Mouse (Mus musculus) forebrain, embryonic 11.5 days (tissue): ENCODE results near the gene Crygc. TPM values are rescaled to one million over a fixed set of nuclear protein-coding genes. Genes with fewer than 3 reads are reported as not detected.

Source experiments
- ATAC-seq: fragments of 200-750 bp; cut with Nextera tagmentation; replicated peaks from 2 replicates; pipeline ENCODE4 v1.8.0; 2017; ENCODE audit warnings: moderate TSS enrichment; ENCODE audit not compliant: low FRiP score
- DNase-seq: peaks from one replicate; pipeline ENCODE4 v3.0.0-alpha.2; 2017; ENCODE audit warnings: low spot score
- H3K27ac ChIP-seq: fragments of 300-500 bp; sonication (generic); 2 replicates; pipeline ENCODE4 v1.5.1; 2014; ENCODE audit warnings: low read depth, low read length
- H3K27me3 ChIP-seq: fragments of 300-500 bp; sonication (generic); 2 replicates; pipeline ENCODE4 v1.6.1; 2014; ENCODE audit warnings: mild to moderate bottlenecking, low read length, mixed read lengths; ENCODE audit not compliant: control insufficient read depth, insufficient read depth
- H3K36me3 ChIP-seq: fragments of 300-500 bp; sonication (generic); 2 replicates; pipeline ENCODE4 v1.6.1; 2014; ENCODE audit warnings: mild to moderate bottlenecking, low read length, moderate library complexity, mixed read lengths; ENCODE audit not compliant: control insufficient read depth, insufficient read depth
- H3K4me1 ChIP-seq: fragments of 300-500 bp; sonication (generic); replicated peaks from 2 replicates; pipeline ENCODE4 v1.6.1; 2014; ENCODE audit warnings: low read length, mixed read lengths; ENCODE audit not compliant: control insufficient read depth, insufficient read depth
- H3K4me2 ChIP-seq: fragments of 300-500 bp; sonication (generic); 2 replicates; pipeline ENCODE4 v1.6.1; 2014; ENCODE audit warnings: low read depth, mild to moderate bottlenecking, low read length, moderate library complexity, mixed read lengths; ENCODE audit not compliant: severe bottlenecking
- H3K4me3 ChIP-seq: fragments of 300-500 bp; sonication (generic); 2 replicates; pipeline ENCODE4 v1.5.1; 2014; ENCODE audit warnings: low read depth, low read length
- H3K9ac ChIP-seq: fragments of 300-500 bp; sonication (generic); 2 replicates; pipeline ENCODE4 v1.6.1; 2014; ENCODE audit warnings: low read length
- H3K9me3 ChIP-seq: fragments of 300-500 bp; sonication (generic); 2 replicates; pipeline ENCODE4 v1.6.1; 2016; ENCODE audit warnings: low read length, mixed read lengths; ENCODE audit not compliant: control insufficient read depth
- WGBS: fragments of 180-500 bp; shearing (Covaris S2); extraction: QIAGEN DNeasy Blood & Tissue Kit; methylation state at CpG from one replicate; pipeline ENCODE4 v1.1.7; 2014; 5-methylcytosine and 5-hydroxymethylcytosine counted together
- polyA plus RNA-seq: library from polyadenylated mRNA; unstranded; fragments of >200 nt; fragmentation: Nextera tagmentation; extraction: Ambion mirVana; gene quantifications from 2 replicates; pipeline ENCODE4 v1.2.1, GENCODE M21; 2014

Crygc gene
- polyA plus RNA-seq, 1 experiment from 2014 or later, result 0.61 TPM

DNA sequence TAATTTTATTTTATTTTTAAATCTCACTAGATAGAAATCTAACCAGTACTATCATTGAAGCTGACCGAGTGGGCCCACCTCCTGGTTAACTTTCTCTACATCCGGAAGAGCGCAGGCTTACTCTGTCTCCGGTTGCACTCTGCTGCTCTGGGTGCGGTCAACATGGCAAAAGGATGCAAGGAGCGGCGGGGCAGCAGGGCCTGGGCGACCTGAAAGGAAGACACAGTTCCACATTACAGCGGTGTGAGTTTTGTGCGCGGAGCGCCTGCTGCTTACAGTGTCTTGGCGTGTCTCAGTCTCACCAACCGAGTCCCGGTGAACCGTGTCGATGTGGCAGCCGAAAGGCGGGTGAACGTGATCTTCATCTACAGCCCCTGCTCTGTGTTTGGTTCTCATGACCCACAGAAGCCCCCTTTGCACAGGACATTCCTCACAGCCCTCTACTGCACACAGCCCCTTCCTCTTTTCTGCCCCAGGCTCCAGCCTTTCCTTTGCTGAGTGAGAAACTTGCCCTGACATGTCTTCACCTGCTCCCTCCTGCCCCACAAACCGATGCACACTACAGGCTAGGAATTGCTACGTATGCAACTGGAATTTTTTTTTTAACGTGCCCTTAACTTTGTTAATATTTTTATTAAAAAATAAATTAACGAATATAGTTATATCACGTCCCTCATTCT lies 36.4 kb upstream of the Crygc start:
- no peaks in the 10 kb centered on the region for H3K27me3 ChIP-seq
- 79% methylated on average over 25 of the region's 25 CpGs for WGBS
- ATAC-seq, result no peak
- no peak overlapping the region for H3K4me2 ChIP-seq
- no peak overlapping the region for H3K4me3 ChIP-seq
- no peak for DNase-seq
- H3K27ac ChIP-seq, result no peak overlapping the region
- no peaks in the 10 kb centered on the region for H3K4me1 ChIP-seq
- H3K36me3 ChIP-seq, result no peaks in the 10 kb centered on the region
- H3K9me3 ChIP-seq, result no peaks in the 10 kb centered on the region
- no peak overlapping the region for H3K9ac ChIP-seq

DNA sequence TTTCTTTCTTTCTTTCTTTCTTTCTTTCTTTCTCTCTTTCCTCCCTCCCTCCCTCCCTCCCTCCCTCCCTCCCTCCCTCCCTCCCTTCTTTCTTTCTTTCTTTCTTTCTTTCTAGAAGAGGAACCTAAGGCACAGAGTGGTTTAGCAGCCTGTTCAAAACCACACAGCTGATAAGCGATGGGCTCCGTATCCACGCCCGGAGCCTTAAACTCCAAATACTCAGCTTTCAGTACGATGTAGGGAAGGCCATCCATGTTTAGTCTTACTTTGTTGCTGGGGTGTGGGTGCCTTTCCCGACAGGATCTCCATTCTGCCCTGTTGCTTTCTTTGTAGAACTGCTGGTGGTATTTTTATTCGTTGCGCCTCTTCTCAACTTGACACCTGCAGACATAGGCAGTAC lies 35.7 kb upstream of the Crygc start:
- no peak overlapping the region for H3K4me3 ChIP-seq
- 91% methylated on average over 8 of the region's 8 CpGs for WGBS
- no peaks in the 10 kb centered on the region for H3K27me3 ChIP-seq
- H3K9me3 ChIP-seq, result no peaks in the 10 kb centered on the region
- DNase-seq (no peak), ATAC-seq (no peak)
- no peak overlapping the region for H3K27ac ChIP-seq
- H3K4me1 ChIP-seq, result no peaks in the 10 kb centered on the region
- no peaks in the 10 kb centered on the region for H3K36me3 ChIP-seq
- H3K9ac ChIP-seq, result no peak overlapping the region
- no peak overlapping the region for H3K4me2 ChIP-seq

DNA sequence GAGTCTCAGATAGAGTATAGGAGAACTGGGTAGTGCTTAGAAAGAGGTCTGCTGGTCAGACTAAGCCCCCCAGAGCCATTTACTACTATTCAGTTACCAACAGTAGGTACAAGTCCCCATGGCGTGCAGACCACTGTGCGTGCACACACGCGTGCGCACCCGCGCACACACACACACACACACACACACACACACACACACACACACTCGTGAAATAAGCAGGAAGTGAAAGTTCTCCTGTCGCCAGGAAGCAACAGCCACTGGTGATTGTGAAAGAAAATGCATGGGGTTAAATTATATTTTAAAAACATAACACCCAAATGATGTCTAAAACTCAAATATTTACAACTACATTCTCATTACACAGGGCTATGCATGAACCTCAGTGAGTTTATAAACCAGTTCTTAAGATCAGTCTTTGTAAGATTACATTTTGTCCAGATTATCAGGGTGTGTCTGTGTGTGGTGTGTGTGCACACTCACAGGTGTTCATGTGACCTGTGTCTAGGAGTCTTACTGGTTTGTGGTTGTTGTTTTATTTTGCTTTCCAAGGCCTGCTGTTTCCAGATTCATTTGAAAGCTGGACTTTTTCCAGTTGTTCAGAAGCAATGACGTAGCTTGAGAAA lies 34.3 kb upstream of the Crygc start:
- Histone ChIP-seq H3K27ac (no peak overlapping the region), H3K27me3 (no peaks in the 10 kb centered on the region), H3K4me2 (no peak overlapping the region), H3K9ac (no peak overlapping the region), H3K4me1 (no peaks in the 10 kb centered on the region), H3K4me3 (no peak overlapping the region), H3K9me3 (no peaks in the 10 kb centered on the region), H3K36me3 (no peaks in the 10 kb centered on the region)
- no peak for ATAC-seq
- no peak for DNase-seq
- 91% methylated on average over 10 of the region's 10 CpGs for WGBS

DNA sequence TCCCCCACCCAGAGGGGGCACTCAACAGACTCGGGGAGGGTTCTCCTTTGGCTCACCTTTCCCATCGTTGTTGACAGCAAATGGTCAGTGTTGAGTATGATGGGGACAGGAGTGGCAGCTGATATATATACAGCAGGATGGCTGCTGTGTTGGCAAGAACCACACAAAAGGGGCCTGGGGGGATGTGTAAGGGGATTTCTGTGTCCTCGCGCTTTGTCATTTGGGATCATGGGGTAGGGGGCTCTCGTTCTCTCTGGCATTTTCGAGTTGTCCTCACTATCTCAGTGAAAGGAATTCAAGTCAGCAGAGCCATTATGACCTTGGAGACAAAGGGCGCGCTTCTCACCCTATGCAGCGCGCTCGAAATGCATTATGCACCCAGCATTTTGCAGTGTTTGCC lies 29.8 kb upstream of the Crygc start, which contains the start of gene Cryga:
Gene Cryga (minus strand): TSS at position 101 of the 400 bp plus-strand sequence.
- Histone ChIP-seq H3K27ac (no peak within 1 kb of the TSS), H3K4me3 (no peak within 1 kb of the TSS), H3K9ac (no peak within 1 kb of the TSS), H3K36me3 (no peaks in the 10 kb centered on the region), H3K9me3 (no peaks in the 10 kb centered on the region), H3K4me1 (no peaks in the 10 kb centered on the region), H3K27me3 (no peaks in the 10 kb centered on the region), H3K4me2 (no peak within 1 kb of the TSS)
- WGBS, result 87% methylated on average over 11 of the region's 11 CpGs
- DNase-seq, result no peak
- ATAC-seq, result no peak

DNA sequence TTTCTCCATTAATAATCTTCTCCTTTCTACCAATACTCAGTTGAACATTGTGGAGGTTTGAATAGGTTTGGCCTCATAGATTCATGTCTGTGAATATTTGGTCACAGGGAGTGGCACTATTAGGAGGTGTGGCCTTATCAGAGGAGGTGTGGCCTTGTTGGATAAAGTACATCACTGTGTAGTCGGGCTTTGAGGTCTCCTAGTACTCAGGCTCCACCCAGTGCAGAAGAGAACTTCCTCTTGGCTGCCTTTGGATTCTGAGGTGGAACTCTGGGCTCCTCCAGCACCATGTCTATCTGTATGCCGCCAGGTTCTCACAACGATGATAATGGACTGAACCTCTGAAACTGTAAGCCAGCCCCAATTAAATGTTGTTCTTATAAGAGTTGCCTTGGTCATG lies 23.5 kb upstream of the Crygc start:
- DNase-seq, result no peak
- H3K9ac ChIP-seq, result no peak overlapping the region

DNA sequence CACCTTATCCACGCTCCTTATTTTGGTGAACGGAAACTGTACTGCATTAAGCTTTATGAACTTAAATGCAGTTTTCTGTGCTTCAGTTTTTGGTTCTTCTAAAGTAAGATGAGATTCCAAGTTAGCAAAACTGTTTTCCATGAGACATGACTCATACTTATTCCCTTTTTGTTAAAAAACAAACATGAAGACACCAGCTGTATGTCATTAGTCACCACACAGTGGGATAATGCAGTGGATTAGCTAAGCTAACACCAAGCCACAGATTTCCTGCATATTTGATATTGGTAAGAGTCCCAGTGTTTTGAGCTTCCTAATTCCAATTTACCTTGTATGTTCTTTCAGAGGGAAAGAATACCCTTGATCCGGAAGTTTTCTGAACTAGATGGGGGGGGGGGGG lies 18.1 kb upstream of the Crygc start:
- no peak for ATAC-seq
- WGBS, result 91% methylated on average over 3 of the region's 3 CpGs
- H3K27me3 ChIP-seq, result no peaks in the 10 kb centered on the region
- no peak overlapping the region for H3K4me2 ChIP-seq
- H3K9ac ChIP-seq, result no peak overlapping the region
- no peak overlapping the region for H3K4me3 ChIP-seq
- DNase-seq, result no peak
- no peak overlapping the region for H3K27ac ChIP-seq
- no peaks in the 10 kb centered on the region for H3K36me3 ChIP-seq
- no peaks in the 10 kb centered on the region for H3K4me1 ChIP-seq
- H3K9me3 ChIP-seq, result no peaks in the 10 kb centered on the region

More for the DNA sequence above, 23.5 kb upstream of the Crygc start:
- WGBS, result 84% methylated on average over 3 of the region's 3 CpGs
- Histone ChIP-seq H3K4me2 (no peak overlapping the region), H3K4me3 (no peak overlapping the region), H3K27me3 (no peaks in the 10 kb centered on the region), H3K27ac (no peak overlapping the region), H3K36me3 (no peaks in the 10 kb centered on the region), H3K4me1 (no peaks in the 10 kb centered on the region), H3K9me3 (no peaks in the 10 kb centered on the region)
- no peak for ATAC-seq

DNA sequence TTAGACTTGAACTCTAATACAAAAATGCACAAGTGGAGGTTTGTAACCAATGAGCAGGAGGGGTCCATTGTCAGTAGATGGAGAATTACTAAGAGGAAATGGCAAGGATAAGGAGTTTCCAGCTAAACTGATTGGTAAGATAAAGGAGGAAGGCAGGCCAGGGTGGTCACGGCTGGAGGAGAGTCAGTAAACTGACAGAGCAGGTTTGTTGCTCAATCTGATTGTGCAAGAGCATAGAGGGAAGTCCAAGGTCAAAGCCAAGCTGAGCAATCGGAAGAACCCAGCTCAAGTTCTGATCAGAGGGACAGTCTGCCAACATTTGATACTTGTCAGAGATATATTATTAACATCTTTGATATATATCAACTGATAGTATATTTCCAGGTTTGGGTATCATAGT lies 16.9 kb upstream of the Crygc start:
- Histone ChIP-seq H3K4me2 (no peak overlapping the region), H3K27me3 (no peaks in the 10 kb centered on the region), H3K36me3 (no peaks in the 10 kb centered on the region), H3K9ac (no peak overlapping the region), H3K4me3 (no peak overlapping the region), H3K4me1 (no peaks in the 10 kb centered on the region), H3K27ac (no peak overlapping the region), H3K9me3 (no peaks in the 10 kb centered on the region)
- no peak for DNase-seq
- ATAC-seq, result no peak
- 85% methylated on average over 2 of the region's 2 CpGs for WGBS

DNA sequence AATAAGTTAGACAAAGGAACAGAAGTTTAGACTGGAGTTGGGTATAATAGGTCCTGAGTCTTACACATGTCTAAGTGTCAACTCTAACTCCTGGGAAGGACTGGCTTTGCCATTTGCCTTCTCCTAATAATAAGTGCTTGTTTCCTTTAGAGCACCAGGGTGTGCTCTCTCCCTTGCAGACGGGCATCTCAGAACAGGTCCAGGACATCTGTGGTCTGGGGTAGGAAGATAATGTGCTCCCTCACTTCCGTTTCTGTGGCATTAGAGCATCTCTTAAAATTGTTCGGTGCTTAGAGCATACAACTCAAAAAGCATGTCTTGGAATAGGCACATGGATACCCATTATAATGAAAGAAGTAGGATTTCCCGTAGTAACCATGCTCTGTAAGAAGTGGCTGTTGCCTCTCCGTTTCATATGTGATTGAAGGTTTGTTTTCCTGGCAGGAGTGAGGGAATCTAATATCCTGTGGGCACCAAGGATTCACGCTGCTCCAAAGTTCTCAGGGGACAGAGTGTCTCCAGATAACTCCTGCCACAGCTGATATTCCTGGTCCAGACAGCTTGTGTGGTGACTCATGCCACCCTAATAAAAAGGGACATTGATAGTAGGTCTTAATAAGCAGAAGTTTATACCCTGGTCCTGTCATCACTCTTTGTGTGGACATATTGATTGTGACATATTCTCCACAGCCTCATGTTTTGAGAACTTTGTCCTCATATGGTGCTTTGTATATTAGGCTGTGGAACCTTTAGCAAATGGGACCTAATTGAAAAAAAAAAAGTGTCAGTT lies 15.3 kb upstream of the Crygc start:
- Histone ChIP-seq H3K27me3 (no peaks in the 10 kb centered on the region), H3K9ac (no peak overlapping the region)
- no peak for ATAC-seq

More for the DNA sequence above, 15.3 kb upstream of the Crygc start:
- no peak for DNase-seq
- Histone ChIP-seq H3K4me3 (no peak overlapping the region), H3K4me2 (no peak overlapping the region), H3K27ac (no peak overlapping the region), H3K36me3 (no peaks in the 10 kb centered on the region), H3K4me1 (no peaks in the 10 kb centered on the region), H3K9me3 (no peaks in the 10 kb centered on the region)
- WGBS, result 86% methylated on average over 6 of the region's 6 CpGs
